Mouse (Mus musculus) MEL (cell line): ENCODE data around the gene Erich4. TPM values are rescaled to one million over a fixed set of nuclear protein-coding genes. Genes with fewer than 3 reads are reported as not detected.
A peak's percentile ranks its signal among the peaks of the same experiment; 100 is the strongest.

Experiments used
- DNase-seq: peaks from one replicate; pipeline ENCODE4 v3.0.0; 2011; ENCODE audit warnings: low read depth, low spot score
- H3K27ac ChIP-seq: 2 replicates; pipeline ENCODE4 v1.5.1; 2012; ENCODE audit warnings: low read depth, mild to moderate bottlenecking, control low read depth, low read length, moderate library complexity; ENCODE audit not compliant: control insufficient read depth
- H3K27me3 ChIP-seq, 2 experiments: fragments of 150-350 bp in 1 of 2; sonication (generic) in 1 of 2; 2 replicates each; pipeline ENCODE4 v1.6.1; 2012; ENCODE audit warnings: low read length in 2 of 2, mild to moderate bottlenecking in 2 of 2, improper control_type of control experiment in 1 of 2, moderate library complexity in 1 of 2; ENCODE audit not compliant: insufficient read depth in 2 of 2, control insufficient read depth in 1 of 2
- H3K36me3 ChIP-seq, 2 experiments: 2 replicates each; pipeline ENCODE4 v1.6.1; 2012 to 2014; ENCODE audit warnings: low read length in 2 of 2, improper control_type of control experiment in 1 of 2, inconsistent platforms in 1 of 2, mild to moderate bottlenecking in 1 of 2; ENCODE audit not compliant: insufficient read depth in 2 of 2, control insufficient read depth in 1 of 2
- H3K4me1 ChIP-seq, 2 experiments: fragments of 150-350 bp in 1 of 2; sonication (generic) in 1 of 2; 2 replicates each; pipeline ENCODE4 v1.6.1; 2012; ENCODE audit warnings: low read length in 2 of 2, improper control_type of control experiment in 1 of 2, mild to moderate bottlenecking in 1 of 2; ENCODE audit not compliant: insufficient read depth in 2 of 2, control insufficient read depth in 1 of 2
- H3K4me3 ChIP-seq, 2 experiments: fragments of 150-350 bp in 1 of 2; sonication (generic) in 1 of 2; 2 replicates each; pipeline ENCODE4 v1.5.1; 2012; ENCODE audit warnings: low read depth in 2 of 2, low read length in 2 of 2, mild to moderate bottlenecking in 2 of 2, moderate library complexity in 2 of 2, control low read depth in 1 of 2, improper control_type of control experiment in 1 of 2; ENCODE audit not compliant: control insufficient read depth in 1 of 2, insufficient read depth in 1 of 2
- H3K79me2 ChIP-seq: 2 replicates; pipeline ENCODE4 v1.6.1; 2012; ENCODE audit warnings: mild to moderate bottlenecking, low read length, moderate library complexity; ENCODE audit not compliant: control insufficient read depth, poor library complexity, insufficient read depth
- H3K9ac ChIP-seq: 2 replicates; pipeline ENCODE4 v1.6.1; 2012; ENCODE audit warnings: low read depth, mild to moderate bottlenecking, control low read depth, low read length, moderate library complexity; ENCODE audit not compliant: control insufficient read depth, poor library complexity, severe bottlenecking
- H3K9me3 ChIP-seq: fragments of 150-350 bp; sonication (generic); replicated peaks from 2 replicates; pipeline ENCODE4 v1.6.1; 2012; ENCODE audit warnings: mild to moderate bottlenecking, low read length, improper control_type of control experiment, moderate library complexity; ENCODE audit not compliant: insufficient read depth
- BHLHE40 ChIP-seq: IDR thresholded peaks from 2 replicates; pipeline ENCODE4 v1.6.1; 2012; ENCODE audit warnings: low read depth, mild to moderate bottlenecking, inconsistent platforms, low read length, improper control_type of control experiment, borderline replicate concordance
- CHD2 ChIP-seq: IDR thresholded peaks from 2 replicates; pipeline ENCODE4 v1.6.1; 2011; ENCODE audit warnings: low read length, improper control_type of control experiment
- CTCF ChIP-seq, 3 experiments: IDR thresholded peaks in 2 of 3; conservative IDR thresholded peaks in 1 of 3; 2 replicates each; pipeline ENCODE4 v1.5.1; 2011 to 2012; ENCODE audit warnings: low read length in 3 of 3, low read depth in 2 of 3, mild to moderate bottlenecking in 2 of 3, improper control_type of control experiment in 1 of 3, inconsistent platforms in 1 of 3, mixed read lengths in 1 of 3, moderate library complexity in 1 of 3; ENCODE audit not compliant: control insufficient read depth in 1 of 3, insufficient read depth in 1 of 3, poor library complexity in 1 of 3, severe bottlenecking in 1 of 3
- E2F4 ChIP-seq: IDR thresholded peaks from 2 replicates; pipeline ENCODE4 v1.6.1; 2011; ENCODE audit warnings: low read depth, low read length, improper control_type of control experiment, borderline replicate concordance
- ELF1 ChIP-seq: IDR thresholded peaks from 2 replicates; pipeline ENCODE4 v1.6.1; 2014; ENCODE audit warnings: low read depth, mild to moderate bottlenecking, inconsistent platforms, low read length, improper control_type of control experiment, moderate library complexity
- EP300 ChIP-seq, 2 experiments: IDR thresholded peaks; 2 replicates each; pipeline ENCODE4 v1.6.1; 2011; ENCODE audit warnings: improper control_type of control experiment in 2 of 2, low read length in 2 of 2, low read depth in 1 of 2, mild to moderate bottlenecking in 1 of 2
- GABPA ChIP-seq: IDR thresholded peaks from 2 replicates; pipeline ENCODE4 v1.6.1; 2012; ENCODE audit warnings: low read depth, mild to moderate bottlenecking, inconsistent platforms, low read length, improper control_type of control experiment, moderate library complexity
- GATA1 ChIP-seq: IDR thresholded peaks from 2 replicates; pipeline ENCODE4 v1.6.1; 2011; ENCODE audit warnings: low read depth, low read length, improper control_type of control experiment
- HCFC1 ChIP-seq: IDR thresholded peaks from 2 replicates; pipeline ENCODE4 v1.6.1; 2012; ENCODE audit warnings: low read depth, mild to moderate bottlenecking, inconsistent platforms, low read length, improper control_type of control experiment, moderate library complexity
- MAX ChIP-seq: IDR thresholded peaks from 2 replicates; pipeline ENCODE4 v1.6.1; 2011; ENCODE audit warnings: low read length, improper control_type of control experiment
- MAZ ChIP-seq: IDR thresholded peaks from 2 replicates; pipeline ENCODE4 v1.6.1; 2012; ENCODE audit warnings: low read depth, mild to moderate bottlenecking, inconsistent platforms, low read length, improper control_type of control experiment
- MEF2A ChIP-seq: IDR thresholded peaks from 2 replicates; pipeline ENCODE4 v1.6.1; 2014; ENCODE audit warnings: low read depth, mild to moderate bottlenecking, inconsistent platforms, low read length, improper control_type of control experiment; ENCODE audit not compliant: poor library complexity, insufficient replicate concordance, severe bottlenecking; ENCODE audit errors: extremely low read depth
- MXI1 ChIP-seq: IDR thresholded peaks from 2 replicates; pipeline ENCODE4 v1.6.1; 2011; ENCODE audit warnings: mild to moderate bottlenecking, low read depth, low read length, improper control_type of control experiment
- MYB ChIP-seq: IDR thresholded peaks from 2 replicates; pipeline ENCODE4 v1.6.1; 2011; ENCODE audit warnings: mild to moderate bottlenecking, low read depth, low read length, improper control_type of control experiment
- MYC ChIP-seq: IDR thresholded peaks from 2 replicates; pipeline ENCODE4 v1.6.1; 2011; ENCODE audit warnings: low read depth, mild to moderate bottlenecking, low read length, improper control_type of control experiment, moderate library complexity
- NRF1 ChIP-seq: IDR thresholded peaks from 2 replicates; pipeline ENCODE4 v1.6.1; 2014; ENCODE audit warnings: low read depth, mild to moderate bottlenecking, inconsistent platforms, low read length, improper control_type of control experiment, moderate library complexity; ENCODE audit not compliant: poor library complexity, insufficient read depth, severe bottlenecking
- POLR2A ChIP-seq, 2 experiments: IDR thresholded peaks; 2 replicates each; pipeline ENCODE4 v1.6.1; 2011 to 2012; ENCODE audit warnings: low read length in 2 of 2, mild to moderate bottlenecking in 2 of 2, control low read depth in 1 of 2, improper control_type of control experiment in 1 of 2, low read depth in 1 of 2, moderate library complexity in 1 of 2; ENCODE audit not compliant: control insufficient read depth in 1 of 2, insufficient read depth in 1 of 2, poor library complexity in 1 of 2
- POLR2AphosphoS5 ChIP-seq: IDR thresholded peaks from 2 replicates; pipeline ENCODE4 v1.6.1; 2012; ENCODE audit warnings: low read depth, borderline replicate concordance, mild to moderate bottlenecking, inconsistent platforms, low read length, moderate library complexity, mixed read lengths
- RAD21 ChIP-seq: IDR thresholded peaks from 2 replicates; pipeline ENCODE4 v1.6.1; 2011; ENCODE audit warnings: mild to moderate bottlenecking, low read depth, low read length, improper control_type of control experiment
- SIN3A ChIP-seq: IDR thresholded peaks from 2 replicates; pipeline ENCODE4 v1.6.1; 2012; ENCODE audit warnings: low read length, improper control_type of control experiment, inconsistent platforms
- SMC3 ChIP-seq: IDR thresholded peaks from 2 replicates; pipeline ENCODE4 v1.6.1; 2011; ENCODE audit warnings: low read depth, low read length, improper control_type of control experiment
- TBP ChIP-seq: IDR thresholded peaks from 2 replicates; pipeline ENCODE4 v1.8.0; 2011; ENCODE audit warnings: low read depth, low read length, improper control_type of control experiment
- TCF12 ChIP-seq: IDR thresholded peaks from 2 replicates; pipeline ENCODE4 v1.6.1; 2014; ENCODE audit warnings: low read depth, mild to moderate bottlenecking, inconsistent platforms, low read length, improper control_type of control experiment, moderate library complexity
- UBTF ChIP-seq: IDR thresholded peaks from 2 replicates; pipeline ENCODE4 v1.6.1; 2012; ENCODE audit warnings: low read depth, mild to moderate bottlenecking, inconsistent platforms, low read length, improper control_type of control experiment, moderate library complexity, borderline replicate concordance; ENCODE audit not compliant: insufficient read depth
- USF1 ChIP-seq: IDR thresholded peaks from 2 replicates; pipeline ENCODE4 v1.6.1; 2014; ENCODE audit warnings: low read depth, mild to moderate bottlenecking, inconsistent platforms, low read length, improper control_type of control experiment, moderate library complexity
- USF2 ChIP-seq, 2 experiments: IDR thresholded peaks; 2 replicates each; pipeline ENCODE4 v1.6.1; 2011 to 2012; ENCODE audit warnings: improper control_type of control experiment in 2 of 2, low read length in 2 of 2, borderline replicate concordance in 1 of 2, inconsistent platforms in 1 of 2, low read depth in 1 of 2, mild to moderate bottlenecking in 1 of 2; ENCODE audit not compliant: insufficient read depth in 1 of 2
- ZNF384 ChIP-seq: IDR thresholded peaks from 2 replicates; pipeline ENCODE4 v1.6.1; 2012; ENCODE audit warnings: low read depth, mild to moderate bottlenecking, inconsistent platforms, low read length, improper control_type of control experiment
- polyA plus RNA-seq, 2 experiments: library from polyadenylated mRNA; stranded (reverse) in 1 of 2; unstranded in 1 of 2; fragments of >175 nt in 1 of 2; fragments of >200 nt in 1 of 2; gene quantifications; 2 replicates each; pipeline versions ENCODE4 v1.2.1 to v1.2.4; 2012; ENCODE audit warnings: low replicate concordance in 2 of 2, low read depth in 1 of 2; ENCODE audit not compliant: insufficient read length in 2 of 2, insufficient read depth in 1 of 2, missing spikeins in 1 of 2
- total RNA-seq: library from RNA; depleted of rRNA; stranded (reverse); fragments of 300-350 nt; gene quantifications from 2 replicates; pipeline ENCODE4 v1.2.3, GENCODE M21; 2012

Erich4 gene
- total and polyA plus RNA-seq, 3 experiments: not detected

- H3K4me3 ChIP-seq: peak overlapping the region; percentile 84 to 96
- no peaks in the 10 kb centered on the region for H3K27me3 ChIP-seq
- peaks cover 2 to 20% of the 10 kb centered on the region in 2 experiments; a peak in 3 of 4 replicates for H3K4me1 ChIP-seq
- no peaks in the 10 kb centered on the region; the same call in 1 of the 2 replicates for H3K79me2 ChIP-seq
- no peaks in the 10 kb centered on the region for H3K9me3 ChIP-seq
- peak overlapping the region; percentile 77 for H3K9ac ChIP-seq
- no peak for DNase-seq
- peaks cover 0 to 4% of the 10 kb centered on the region in 2 experiments; a peak in 2 of 4 replicates for H3K36me3 ChIP-seq
- no peak for TF ChIP-seq MYB
- TF ChIP-seq GATA1: no peak
- no peak for TF ChIP-seq POLR2AphosphoS5
- TF ChIP-seq MAX: no peak
- TF ChIP-seq MEF2A: no peak
- TF ChIP-seq USF1: no peak
- no peak for TF ChIP-seq NRF1
- TF ChIP-seq TCF12: no peak
- no peak for TF ChIP-seq SMC3
- no peak for TF ChIP-seq ZNF384
- TF ChIP-seq UBTF: no peak
- TF ChIP-seq TBP: no peak
- no peak for TF ChIP-seq EP300 (IDR thresholded peaks at IDR 0.05; ENCODE audit: low read depth in 1 of 2, low read length in 2 of 2)
- no peak for TF ChIP-seq E2F4
- peak overlapping the region; percentile 35 for H3K27ac ChIP-seq
Measured at GRCm38 (mm10) chr7:25619722-25619991, 4.0 kb upstream of the Erich4 start.

- TF ChIP-seq NRF1 (0 out of 2 replicates have a peak, but pooled peaks have one; percentile 37), TBP (peak; percentile 19; the same call in 1 of the 2 replicates), MAZ (peak; percentile 89), USF1 (peak; percentile 88), USF2 (IDR thresholded peaks at IDR 0.05; ENCODE audit: borderline replicate concordance in 1 of 2, insufficient read depth in 1 of 2, low read depth in 1 of 2, low read length in 2 of 2) (0 out of 4 replicates have a peak, but pooled peaks of 1 of the 2 experiments have one; percentile 2), ZNF384 (no peak), MAX (peak; percentile 99), CHD2 (no peak), ELF1 (0 out of 2 replicates have a peak, but pooled peaks have one; percentile 57), POLR2A (IDR thresholded peaks at IDR 0.05; ENCODE audit: control insufficient read depth in 1 of 2, insufficient read depth in 1 of 2, low read depth in 1 of 2, low read length in 2 of 2, poor library complexity in 1 of 2) (peak; percentile 52 to 63; a peak in 2 of 4 replicates), BHLHE40 (peak; percentile 51; the same call in 1 of the 2 replicates), GABPA (no peak), CTCF (IDR thresholded peaks at IDR 0.05 in 2 of 3, conservative IDR thresholded peaks at IDR 0.05 in 1 of 3; ENCODE audit: control insufficient read depth in 1 of 3, insufficient read depth in 1 of 3, low read depth in 2 of 3, low read length in 3 of 3, poor library complexity in 1 of 3, severe bottlenecking in 1 of 3) (no peak), SIN3A (peak; percentile 99), RAD21 (no peak), GATA1 (peak; percentile 51; the same call in 1 of the 2 replicates), HCFC1 (peak; percentile 80), MYC (peak; percentile 96), TCF12 (peak; percentile 51; the same call in 1 of the 2 replicates), MXI1 (peak; percentile 99)
- H3K4me3 ChIP-seq: peak within 1 kb of the TSS; percentile 84 to 96
- no peaks in the 10 kb centered on the region for H3K27me3 ChIP-seq
- H3K27ac ChIP-seq: peak within 1 kb of the TSS; percentile 35
- DNase-seq: peak; percentile 97
- no peaks in the 10 kb centered on the region for H3K9me3 ChIP-seq
- H3K79me2 ChIP-seq: no peaks in the 10 kb centered on the region; the same call in 1 of the 2 replicates
- H3K4me1 ChIP-seq: peaks cover 2 to 20% of the 10 kb centered on the region in 2 experiments; a peak in 3 of 4 replicates
- peaks cover 0 to 4% of the 10 kb centered on the region in 2 experiments; a peak in 2 of 4 replicates for H3K36me3 ChIP-seq
- H3K9ac ChIP-seq: peak within 1 kb of the TSS; percentile 77
Measured at GRCm38 (mm10) chr7:25618865-25619721, 3.4 kb upstream of the Erich4 start, which contains the start of gene Dmac2. Gene Dmac2, plus strand, starts transcription at chr7:25619414.
